Mouse (Mus musculus): ENCODE measurements around the gene Pspn. TPM values are rescaled to one million over a fixed set of nuclear protein-coding genes. Genes with fewer than 3 reads are reported as not detected.
A peak's percentile ranks its signal among the peaks of the same experiment; 100 is the strongest.

The Pspn gene
- polyA plus RNA-seq, 1 experiment from 2014 or later = not detected

- Histone ChIP-seq H3K9ac (peak overlapping the region; percentile 81), H3K36me3 (peaks cover 36% of the 10 kb centered on the region)
- no peak for ATAC-seq (ENCODE audit: borderline replicate concordance, extremely low read depth, low FRiP score, low TSS enrichment)
Measured at GRCm38 (mm10) chr17:56990966-56991365, 8.9 kb downstream of the Pspn start.

GRCm38 (mm10) chr17:56990115-56990746 is 9.6 kb downstream of the Pspn start, which contains the start of gene Clpp:
TSS of gene Clpp (plus strand) at chr17:56990305.
- ATAC-seq (ENCODE audit: borderline replicate concordance, extremely low read depth, low FRiP score, low TSS enrichment) = peak; percentile 97
- peak within 1 kb of the TSS; percentile 89 for H3K4me2 ChIP-seq
- no peaks in the 10 kb centered on the region for H3K9me3 ChIP-seq
- peak within 1 kb of the TSS; percentile 74 for H3K4me3 ChIP-seq
- peaks cover 29% of the 10 kb centered on the region for H3K36me3 ChIP-seq
- peak within 1 kb of the TSS; percentile 79 for H3K27ac ChIP-seq
- H3K9ac ChIP-seq = peak within 1 kb of the TSS; percentile 81
- H3K27me3 ChIP-seq = no peaks in the 10 kb centered on the region
- peaks cover 10% of the 10 kb centered on the region for H3K4me1 ChIP-seq
- under 1% methylated on average over 52 of the region's 52 CpGs for WGBS

More at GRCm38 (mm10) chr17:56990966-56991365, 8.9 kb downstream of the Pspn start:
- 67% methylated on average over 2 of the region's 2 CpGs for WGBS
- H3K4me3 ChIP-seq = peak overlapping the region; percentile 74
- H3K27me3 ChIP-seq = no peaks in the 10 kb centered on the region
- H3K27ac ChIP-seq = no peak overlapping the region
- peak overlapping the region; percentile 89 for H3K4me2 ChIP-seq
- peaks cover 10% of the 10 kb centered on the region for H3K4me1 ChIP-seq
- no peaks in the 10 kb centered on the region for H3K9me3 ChIP-seq

GRCm38 (mm10) chr17:56989467-56990114 is 10.2 kb downstream of the Pspn start:
- H3K9ac ChIP-seq = peak overlapping the region; percentile 56
- peak; percentile 92 for ATAC-seq (ENCODE audit: borderline replicate concordance, extremely low read depth, low FRiP score, low TSS enrichment)
- no peaks in the 10 kb centered on the region for H3K27me3 ChIP-seq
- H3K4me3 ChIP-seq = peak overlapping the region; percentile 74
- H3K27ac ChIP-seq = peak overlapping the region; percentile 79
- peak overlapping the region; percentile 89 for H3K4me2 ChIP-seq
- no peaks in the 10 kb centered on the region for H3K9me3 ChIP-seq
- H3K36me3 ChIP-seq = peaks cover 22% of the 10 kb centered on the region
- H3K4me1 ChIP-seq = peaks cover 10% of the 10 kb centered on the region
- WGBS = 1% methylated on average over 25 of the region's 25 CpGs

GRCm38 (mm10) chr17:56988921-56989430 is 10.8 kb downstream of the Pspn start:
- Histone ChIP-seq H3K27me3 (no peaks in the 10 kb centered on the region), H3K27ac (no peak overlapping the region), H3K9me3 (no peaks in the 10 kb centered on the region), H3K9ac (peak overlapping the region; percentile 56; the same call in 1 of the 2 replicates), H3K4me3 (peak overlapping the region; percentile 74), H3K4me2 (peak overlapping the region; percentile 89), H3K36me3 (peaks cover 16% of the 10 kb centered on the region), H3K4me1 (peaks cover 10% of the 10 kb centered on the region)
- no peak for ATAC-seq (ENCODE audit: borderline replicate concordance, extremely low read depth, low FRiP score, low TSS enrichment)
- WGBS = 69% methylated on average over 7 of the region's 7 CpGs

- peaks cover 10% of the 10 kb centered on the region for H3K4me1 ChIP-seq
- WGBS = 80% methylated on average over 7 of the region's 7 CpGs
- H3K27me3 ChIP-seq = no peaks in the 10 kb centered on the region
- peaks cover 11% of the 10 kb centered on the region for H3K36me3 ChIP-seq
- H3K4me3 ChIP-seq = no peak overlapping the region
- H3K27ac ChIP-seq = no peak overlapping the region
- H3K9ac ChIP-seq = no peak overlapping the region
- no peaks in the 10 kb centered on the region for H3K9me3 ChIP-seq
- H3K4me2 ChIP-seq = no peak overlapping the region
- ATAC-seq (ENCODE audit: borderline replicate concordance, extremely low read depth, low FRiP score, low TSS enrichment) = no peak
Measured at GRCm38 (mm10) chr17:56988441-56988840, 11.4 kb downstream of the Pspn start.

GRCm38 (mm10) chr17:56986105-56986805 is 13.6 kb downstream of the Pspn start:
- WGBS = 81% methylated on average over 3 of the region's 3 CpGs
- no peaks in the 10 kb centered on the region for H3K9me3 ChIP-seq
- ATAC-seq (ENCODE audit: borderline replicate concordance, extremely low read depth, low FRiP score, low TSS enrichment) = no peak

GRCm38 (mm10) chr17:56985656-56986055 is 14.2 kb downstream of the Pspn start:
- no peak overlapping the region for H3K9ac ChIP-seq
- H3K27me3 ChIP-seq = no peaks in the 10 kb centered on the region
- 67% methylated on average over 3 of the region's 3 CpGs for WGBS
- 0 out of 2 replicates have a peak, but pooled peaks cover 3% of the 10 kb centered on the region for H3K4me1 ChIP-seq
- no peak overlapping the region for H3K4me3 ChIP-seq
- H3K36me3 ChIP-seq = no peaks in the 10 kb centered on the region
- H3K9me3 ChIP-seq = no peaks in the 10 kb centered on the region
- H3K27ac ChIP-seq = no peak overlapping the region
- no peak overlapping the region for H3K4me2 ChIP-seq
- no peak for ATAC-seq (ENCODE audit: borderline replicate concordance, extremely low read depth, low FRiP score, low TSS enrichment)

More at GRCm38 (mm10) chr17:56986105-56986805, 13.6 kb downstream of the Pspn start:
- Histone ChIP-seq H3K9ac (no peak overlapping the region), H3K4me3 (no peak overlapping the region), H3K4me1 (peaks cover 8% of the 10 kb centered on the region), H3K4me2 (no peak overlapping the region), H3K36me3 (no peaks in the 10 kb centered on the region), H3K27ac (no peak overlapping the region), H3K27me3 (no peaks in the 10 kb centered on the region)

GRCm38 (mm10) chr17:56984886-56985285 is 14.9 kb downstream of the Pspn start:
- no peaks in the 10 kb centered on the region for H3K27me3 ChIP-seq
- H3K27ac ChIP-seq = no peak overlapping the region
- no peak overlapping the region for H3K9ac ChIP-seq
- H3K4me1 ChIP-seq = 0 out of 2 replicates have a peak, but pooled peaks cover 3% of the 10 kb centered on the region
- 71% methylated on average over 9 of the region's 9 CpGs for WGBS
- H3K9me3 ChIP-seq = no peaks in the 10 kb centered on the region
- no peak overlapping the region for H3K4me3 ChIP-seq
- H3K36me3 ChIP-seq = no peaks in the 10 kb centered on the region
- H3K4me2 ChIP-seq = no peak overlapping the region
- ATAC-seq (ENCODE audit: borderline replicate concordance, extremely low read depth, low FRiP score, low TSS enrichment) = no peak

GRCm38 (mm10) chr17:56982013-56982412 is 17.8 kb downstream of the Pspn start, which contains the start of gene Acer1:
TSS of gene Acer1 (minus strand) at chr17:56982126.
- Histone ChIP-seq H3K36me3 (no peaks in the 10 kb centered on the region), H3K27ac (no peak within 1 kb of the TSS), H3K9ac (no peak within 1 kb of the TSS), H3K9me3 (no peaks in the 10 kb centered on the region), H3K27me3 (no peaks in the 10 kb centered on the region), H3K4me1 (no peaks in the 10 kb centered on the region), H3K4me3 (no peak within 1 kb of the TSS), H3K4me2 (no peak within 1 kb of the TSS)
- WGBS = 57% methylated on average over 5 of the region's 5 CpGs
- no peak for ATAC-seq (ENCODE audit: borderline replicate concordance, extremely low read depth, low FRiP score, low TSS enrichment)

- H3K4me3 ChIP-seq = no peak overlapping the region
- 72% methylated on average over 7 of the region's 7 CpGs for WGBS
- no peak for ATAC-seq (ENCODE audit: borderline replicate concordance, extremely low read depth, low FRiP score, low TSS enrichment)
Measured at GRCm38 (mm10) chr17:56981049-56981448, 18.8 kb downstream of the Pspn start.

GRCm38 (mm10) chr17:56979524-56979923 is 20.3 kb downstream of the Pspn start:
- no peak overlapping the region for H3K27ac ChIP-seq
- WGBS = 31% methylated on average over 7 of the region's 8 CpGs
- ATAC-seq (ENCODE audit: borderline replicate concordance, extremely low read depth, low FRiP score, low TSS enrichment) = no peak

More at GRCm38 (mm10) chr17:56981049-56981448, 18.8 kb downstream of the Pspn start:
- no peak overlapping the region for H3K9ac ChIP-seq
- H3K36me3 ChIP-seq = no peaks in the 10 kb centered on the region
- no peaks in the 10 kb centered on the region for H3K9me3 ChIP-seq
- H3K4me1 ChIP-seq = no peaks in the 10 kb centered on the region
- no peak overlapping the region for H3K27ac ChIP-seq
- no peaks in the 10 kb centered on the region for H3K27me3 ChIP-seq
- no peak overlapping the region for H3K4me2 ChIP-seq

More at GRCm38 (mm10) chr17:56979524-56979923, 20.3 kb downstream of the Pspn start:
- Histone ChIP-seq H3K36me3 (no peaks in the 10 kb centered on the region), H3K27me3 (no peaks in the 10 kb centered on the region), H3K9ac (no peak overlapping the region), H3K4me3 (no peak overlapping the region), H3K4me2 (no peak overlapping the region), H3K9me3 (no peaks in the 10 kb centered on the region), H3K4me1 (no peaks in the 10 kb centered on the region)

All from lung, embryonic 15.5 days (tissue).